Mouse (Mus musculus): ENCODE data around the gene Tead2.

Gene Tead2

GRCm38 (mm10) chr7:45257063-45257840, 41.7 kb downstream of the Tead2 start:
- DNase-seq (ENCODE audit: low read depth, low spot score) = no peak

GRCm38 (mm10) chr7:45259281-45259680, 43.7 kb downstream of the Tead2 start:
- no peak for DNase-seq (ENCODE audit: low read depth, low spot score)

- DNase-seq (ENCODE audit: low read depth, low spot score) = no peak
Observed at GRCm38 (mm10) chr7:45262266-45262665, 46.7 kb downstream of the Tead2 start.

GRCm38 (mm10) chr7:45263006-45263607, 47.6 kb downstream of the Tead2 start:
- no peak for DNase-seq (ENCODE audit: low read depth, low spot score)

- no peak for DNase-seq (ENCODE audit: low read depth, low spot score)
Observed at GRCm38 (mm10) chr7:45264348-45264747, 48.8 kb downstream of the Tead2 start.

GRCm38 (mm10) chr7:45265518-45265917, 50.0 kb downstream of the Tead2 start:
- DNase-seq (ENCODE audit: low read depth, low spot score) = no peak

- no peak for DNase-seq (ENCODE audit: low read depth, low spot score)
Observed at GRCm38 (mm10) chr7:45272786-45273412, 57.3 kb downstream of the Tead2 start.

GRCm38 (mm10) chr7:45273672-45274071, 58.1 kb downstream of the Tead2 start:
- DNase-seq (ENCODE audit: low read depth, low spot score) = no peak

GRCm38 (mm10) chr7:45277136-45277760, 61.7 kb downstream of the Tead2 start, which contains the start of gene Slc6a21:
Gene Slc6a21, plus strand, starts transcription at chr7:45277513.
- no peak for DNase-seq (ENCODE audit: low read depth, low spot score)
